22 mouse cellular contexts compared by ENCODE assay signal in the genomic region with DNA sequence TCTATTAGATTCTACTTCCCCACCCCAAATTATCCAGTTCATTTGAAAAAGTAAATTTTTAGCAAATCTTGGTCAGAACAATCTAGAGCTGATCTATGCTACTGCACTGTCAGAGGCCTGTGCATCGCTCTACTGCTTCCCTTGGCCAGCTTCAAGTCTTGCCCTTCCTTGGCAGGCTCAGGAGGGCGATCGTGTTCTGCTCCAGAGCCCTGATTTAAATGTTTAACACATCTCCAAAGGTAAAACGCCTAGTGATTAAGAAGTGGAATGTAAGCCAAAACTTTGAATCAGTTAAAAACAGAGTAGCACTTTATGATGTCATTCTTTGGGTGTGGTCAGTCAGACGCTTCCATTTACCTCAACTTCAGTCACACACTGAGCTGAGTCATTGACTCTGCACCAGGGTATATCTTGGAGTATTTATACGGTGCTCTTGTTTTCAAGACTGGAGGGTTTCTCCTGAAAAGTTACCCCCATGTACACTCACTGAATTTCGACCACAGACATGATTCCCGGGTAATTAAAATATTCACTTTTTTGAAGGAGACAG.
DNase-seq lines count a peak whose midpoint lies in the region; ATAC-seq and TF ChIP-seq lines count a peak whose summit lies in the region.
"Had no signal": no experiment of that assay in that cellular context is flagged by ENCODE, and none has a peak within 500 bp of the region (broad histone marks: within the 10 kb centered on the region; RNA-seq: fewer than 3 reads in every experiment).

No protein-coding gene starts in this region.

- ATAC-seq in lung, postnatal 0 days, result no peak
- ATAC-seq in stomach, postnatal 0 days (ENCODE audit: low FRiP score, low TSS enrichment), result no peak
- ATAC-seq: CD4-positive, CD25-positive, alpha-beta regulatory T cell, adult 4 months; forebrain, embryonic 14.5 days; intestine, embryonic 16.5 days had no signal

- H3K79me2 ChIP-seq in MEL (ENCODE audit: control insufficient read depth, insufficient read depth, low read length, poor library complexity), result no peaks in the 10 kb centered on the region

- no peak for TF ChIP-seq POLR2A in lung, adult 2 months (IDR thresholded peaks at IDR 0.05; ENCODE audit: borderline replicate concordance, extremely low read depth, low read depth, low read length)
- no peak for TF ChIP-seq POLR2A in MEL (IDR thresholded peaks at IDR 0.05; ENCODE audit: control insufficient read depth in 1 of 2, insufficient read depth in 1 of 2, low read depth in 1 of 2, low read length in 2 of 2, poor library complexity in 1 of 2)
- no peak for TF ChIP-seq POLR2A in embryonic fibroblast, embryonic 13.5 days (IDR thresholded peaks at IDR 0.05; ENCODE audit: low read depth, low read length)

- no peaks in the 10 kb centered on the region for H3K4me1 ChIP-seq in lung, postnatal 0 days (ENCODE audit: insufficient read depth, low read depth, low read length)
- H3K4me1 ChIP-seq in lung, adult 2 months (ENCODE audit: control insufficient read depth, insufficient read depth, low read length), result no peaks in the 10 kb centered on the region
- H3K4me1 ChIP-seq in MEL (ENCODE audit: control insufficient read depth in 1 of 2, insufficient read depth in 2 of 2, low read length in 2 of 2), result peaks cover 0 to 2% of the 10 kb centered on the region in 2 experiments; a peak in 1 of 4 replicates
- no peaks in the 10 kb centered on the region for H3K4me1 ChIP-seq in embryonic fibroblast, embryonic 13.5 days (ENCODE audit: control insufficient read depth, insufficient read depth, low read length)
- no peaks in the 10 kb centered on the region for H3K4me1 ChIP-seq in stomach, postnatal 0 days (replicated peaks; ENCODE audit: control insufficient read depth, insufficient read depth)
- H3K4me1 ChIP-seq: embryonic facial prominence, embryonic 12.5 days; hindbrain, embryonic 13.5 days had no signal

- H3K27me3 ChIP-seq in lung, postnatal 0 days (replicated peaks; ENCODE audit: insufficient read depth, low read length), result no peaks in the 10 kb centered on the region
- no peaks in the 10 kb centered on the region for H3K27me3 ChIP-seq in MEL (ENCODE audit: control insufficient read depth in 1 of 2, insufficient read depth in 2 of 2, low read length in 2 of 2)
- no peaks in the 10 kb centered on the region for H3K27me3 ChIP-seq in stomach, postnatal 0 days (ENCODE audit: control insufficient read depth, insufficient read depth, low read length)
- H3K27me3 ChIP-seq: embryonic facial prominence, embryonic 12.5 days; hindbrain, embryonic 13.5 days had no signal

- TF ChIP-seq CTCF in lung, postnatal 0 days (IDR thresholded peaks at IDR 0.05), result no peak
- no peak for TF ChIP-seq CTCF in lung, adult 2 months (IDR thresholded peaks at IDR 0.05; ENCODE audit: insufficient read depth, low read length)
- TF ChIP-seq CTCF in MEL (IDR thresholded peaks at IDR 0.05 in 2 of 3, conservative IDR thresholded peaks at IDR 0.05 in 1 of 3; ENCODE audit: control insufficient read depth in 1 of 3, insufficient read depth in 1 of 3, low read depth in 2 of 3, low read length in 3 of 3, poor library complexity in 1 of 3, severe bottlenecking in 1 of 3), result no peak
- TF ChIP-seq CTCF in embryonic fibroblast, embryonic 13.5 days (IDR thresholded peaks at IDR 0.05; ENCODE audit: borderline replicate concordance, insufficient read depth, low read length), result peak; percentile 16; the same call in 1 of the 2 replicates
- peak; percentile 50 for TF ChIP-seq CTCF in stomach, postnatal 0 days (IDR thresholded peaks at IDR 0.05; ENCODE audit: low read depth)

- no peak overlapping the region for H3K4me3 ChIP-seq in lung, postnatal 0 days (ENCODE audit: low read depth, low read length)
- no peak overlapping the region for H3K4me3 ChIP-seq in lung, adult 2 months (replicated peaks; ENCODE audit: extremely low read depth, low read depth, low read length)
- no peak overlapping the region for H3K4me3 ChIP-seq in MEL (ENCODE audit: control insufficient read depth in 1 of 2, insufficient read depth in 1 of 2, low read depth in 2 of 2, low read length in 2 of 2)
- no peak overlapping the region for H3K4me3 ChIP-seq in embryonic fibroblast, embryonic 13.5 days (ENCODE audit: insufficient read depth, low read length)
- H3K4me3 ChIP-seq in stomach, postnatal 0 days (ENCODE audit: low read depth, low read length), result no peak overlapping the region
- H3K4me3 ChIP-seq: embryonic facial prominence, embryonic 12.5 days; gastrocnemius, adult 2 months; hindbrain, embryonic 13.5 days had no signal

- no peak overlapping the region for H3K27ac ChIP-seq in lung, postnatal 0 days (ENCODE audit: low read length)
- H3K27ac ChIP-seq in MEL (ENCODE audit: control insufficient read depth, low read depth, low read length), result no peak overlapping the region
- no peak overlapping the region for H3K27ac ChIP-seq in embryonic fibroblast, embryonic 13.5 days (ENCODE audit: insufficient read depth, low read length)
- no peak overlapping the region for H3K27ac ChIP-seq in stomach, postnatal 0 days (replicated peaks)
- H3K27ac ChIP-seq: embryonic facial prominence, embryonic 12.5 days; gastrocnemius, adult 2 months; hindbrain, embryonic 13.5 days had no signal

- no peaks in the 10 kb centered on the region for H3K36me3 ChIP-seq in lung, postnatal 0 days (ENCODE audit: insufficient read depth, low read length)
- H3K36me3 ChIP-seq in MEL (ENCODE audit: control insufficient read depth in 1 of 2, insufficient read depth in 2 of 2, low read length in 2 of 2), result peaks cover 0 to 4% of the 10 kb centered on the region in 2 experiments; a peak in 2 of 4 replicates
- H3K36me3 ChIP-seq in stomach, postnatal 0 days (ENCODE audit: control insufficient read depth, insufficient read depth, low read length), result no peaks in the 10 kb centered on the region
- H3K36me3 ChIP-seq: embryonic facial prominence, embryonic 12.5 days; G1E; hindbrain, embryonic 13.5 days had no signal

- no peak overlapping the region for H3K9ac ChIP-seq in lung, postnatal 0 days (replicated peaks; ENCODE audit: low read depth)
- no peak overlapping the region for H3K9ac ChIP-seq in MEL (ENCODE audit: control insufficient read depth, low read depth, low read length, poor library complexity, severe bottlenecking)
- no peak overlapping the region for H3K9ac ChIP-seq in stomach, postnatal 0 days (ENCODE audit: low read length)
- H3K9ac ChIP-seq: embryonic facial prominence, embryonic 12.5 days; hindbrain, embryonic 13.5 days had no signal

- no peak for TF ChIP-seq RAD21 in MEL (IDR thresholded peaks at IDR 0.05; ENCODE audit: low read depth, low read length)

- DNase-seq in lung, postnatal 0 days (ENCODE audit: low spot score), result peak; percentile 9
- DNase-seq in lung, adult 2 months, result no peak
- peak; percentile 43 for DNase-seq in MEL (ENCODE audit: low read depth, low spot score)
- no peak for DNase-seq in stomach, postnatal 0 days (ENCODE audit: low spot score)
- DNase-seq in urinary bladder, postnatal 4 days (ENCODE audit: low spot score in 2 of 2), result no peak
- DNase-seq in left cerebral cortex, postnatal 4 days, result no peak
- DNase-seq: adrenal gland, postnatal 10 days; B cell, adult 2 months; cerebellum, adult 11 months; cerebellum, adult 8-10 months; cerebellum, postnatal 14 days; embryo, embryonic 11 days; gastrocnemius, adult 2 months; gastrocnemius, postnatal 25 days; heart, postnatal 10 days had no signal

- WGBS in lung, postnatal 0 days, result 76% methylated on average over 8 of the region's 8 CpGs
- 77% methylated on average over 8 of the region's 8 CpGs for WGBS in lung, adult 2 months
- WGBS in stomach, postnatal 0 days, result 64% methylated on average over 8 of the region's 8 CpGs

- intact Hi-C loops in left cerebral cortex, postnatal 4 days (cut with DNase I), result no loop called here

- no peak overlapping the region for H3K4me2 ChIP-seq in lung, postnatal 0 days (replicated peaks; ENCODE audit: low read depth, low read length)
- H3K4me2 ChIP-seq in stomach, postnatal 0 days (replicated peaks; ENCODE audit: low read depth), result no peak overlapping the region
- H3K4me2 ChIP-seq: embryonic facial prominence, embryonic 12.5 days; hindbrain, embryonic 13.5 days had no signal

- H3K9me3 ChIP-seq in lung, postnatal 0 days (ENCODE audit: low read length), result no peaks in the 10 kb centered on the region
- no peaks in the 10 kb centered on the region for H3K9me3 ChIP-seq in MEL (replicated peaks; ENCODE audit: insufficient read depth, low read length)
- H3K9me3 ChIP-seq in stomach, postnatal 0 days (ENCODE audit: control insufficient read depth, low read length), result no peaks in the 10 kb centered on the region
- H3K9me3 ChIP-seq: embryonic facial prominence, embryonic 12.5 days; G1E; hindbrain, embryonic 13.5 days had no signal

- no peak for TF ChIP-seq EP300 in lung, postnatal 0 days (IDR thresholded peaks at IDR 0.05)
- TF ChIP-seq EP300 in MEL (IDR thresholded peaks at IDR 0.05; ENCODE audit: low read depth in 1 of 2, low read length in 2 of 2), result no peak
- no peak for TF ChIP-seq EP300 in stomach, postnatal 0 days (optimal IDR thresholded peaks at IDR 0.05)

TF ChIP-seq in MEL, 35 proteins besides CTCF, POLR2A, EP300 and RAD21:
- TF ChIP-seq ZMIZ1 (IDR thresholded peaks at IDR 0.05; ENCODE audit: low read depth, low read length) (no peak), MAX (IDR thresholded peaks at IDR 0.05; ENCODE audit: low read length) (no peak), SMC3 (IDR thresholded peaks at IDR 0.05; ENCODE audit: low read depth, low read length) (no peak), HCFC1 (IDR thresholded peaks at IDR 0.05; ENCODE audit: low read depth, low read length) (no peak), MYC (IDR thresholded peaks at IDR 0.05; ENCODE audit: low read depth, low read length) (no peak), NRF1 (IDR thresholded peaks at IDR 0.05; ENCODE audit: insufficient read depth, low read depth, low read length, poor library complexity, severe bottlenecking) (no peak), CHD2 (IDR thresholded peaks at IDR 0.05; ENCODE audit: low read length) (no peak)

Comparison
In these comparisons a context has a peak if more than half of its experiments do, and no peak if none do; other contexts are left out.
1. DNase-seq: peak in lung, postnatal 0 days (single experiment) and MEL (single experiment); none in lung, adult 2 months (single experiment), stomach, postnatal 0 days (single experiment), urinary bladder, postnatal 4 days (0 of 2) and left cerebral cortex, postnatal 4 days (single experiment).
2. CTCF ChIP-seq: peak in embryonic fibroblast, embryonic 13.5 days (single experiment) and stomach, postnatal 0 days (single experiment); none in lung, postnatal 0 days (single experiment), lung, adult 2 months (single experiment) and MEL (0 of 3).